Mouse (Mus musculus): ENCODE data around the gene Park7.

DNA sequence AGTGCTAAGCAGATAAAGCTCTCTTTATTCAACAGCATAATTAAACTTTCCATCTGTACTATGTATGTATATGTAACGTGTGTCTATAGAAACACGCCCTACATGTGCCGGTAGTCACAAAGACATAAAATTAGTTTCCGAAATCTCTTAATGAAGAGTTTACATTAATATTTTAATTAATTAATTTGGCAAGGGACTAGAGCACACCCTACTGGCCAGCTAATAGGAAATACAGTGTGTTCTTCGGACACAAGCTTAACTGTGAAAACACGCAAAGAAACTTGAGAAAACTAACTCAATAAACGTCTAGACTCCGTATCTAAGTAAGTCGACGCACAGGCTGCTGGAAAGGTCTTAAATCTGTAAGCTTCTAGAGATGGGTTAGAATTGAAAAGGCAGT is 64.3 kb downstream of the Park7 start:
- TF ChIP-seq TAL1 (IDR thresholded peaks at IDR 0.05; ENCODE audit: low read length) (no peak), GATA1 (IDR thresholded peaks at IDR 0.05; ENCODE audit: low read length) (no peak)
